Mouse (Mus musculus): ENCODE data around the gene Mttp. TPM values are rescaled to one million over a fixed set of nuclear protein-coding genes. Genes with fewer than 3 reads are reported as not detected.
"Not testable (repeated sequence)": the region's sequence is repeated elsewhere in the genome, so short reads cannot be mapped to it uniquely, and the experiment has no call there.

The Mttp gene
- 8.0 and 22.6 TPM in 2 replicates for total RNA-seq (2021)
- long read RNA-seq, experiment 1, partial matches to known transcripts: 0 of 20 reads
- long read RNA-seq, experiment 1, other reads (novel, unspliced or antisense): 20 of 20 reads
- long read RNA-seq, experiment 2, partial matches to known transcripts: 3 of 29 reads
- long read RNA-seq, experiment 2, other reads (novel, unspliced or antisense): 26 of 29 reads

DNA sequence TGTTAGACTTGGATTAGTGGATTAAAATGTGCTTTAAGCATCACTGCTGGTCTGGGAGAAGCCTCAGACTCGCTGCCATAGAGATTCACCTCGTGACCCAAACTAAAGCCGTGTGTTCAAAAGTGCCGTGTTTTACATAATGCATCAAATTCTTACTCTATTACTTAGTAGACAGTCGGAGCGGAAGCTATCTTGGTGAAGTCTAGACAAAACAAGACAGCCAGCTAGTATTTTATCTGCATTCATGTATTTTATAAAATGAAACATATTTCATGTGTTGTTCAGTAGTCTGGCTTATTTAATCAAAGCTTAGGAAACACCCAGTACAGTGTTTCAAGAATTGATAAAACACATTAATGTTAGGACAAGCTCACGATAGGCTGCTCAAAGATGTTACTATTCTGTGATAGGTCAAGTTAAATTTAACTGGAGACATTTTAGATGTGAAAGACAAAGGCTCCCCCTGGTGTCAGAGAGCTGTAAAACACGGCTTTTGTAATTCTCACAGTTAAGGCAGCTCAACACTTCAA lies at the start of gene Mttp:
Gene Mttp, minus strand, starts transcription at position 327 of the 530 bp plus-strand sequence.
- DNase-seq: peak; percentile 86

DNA sequence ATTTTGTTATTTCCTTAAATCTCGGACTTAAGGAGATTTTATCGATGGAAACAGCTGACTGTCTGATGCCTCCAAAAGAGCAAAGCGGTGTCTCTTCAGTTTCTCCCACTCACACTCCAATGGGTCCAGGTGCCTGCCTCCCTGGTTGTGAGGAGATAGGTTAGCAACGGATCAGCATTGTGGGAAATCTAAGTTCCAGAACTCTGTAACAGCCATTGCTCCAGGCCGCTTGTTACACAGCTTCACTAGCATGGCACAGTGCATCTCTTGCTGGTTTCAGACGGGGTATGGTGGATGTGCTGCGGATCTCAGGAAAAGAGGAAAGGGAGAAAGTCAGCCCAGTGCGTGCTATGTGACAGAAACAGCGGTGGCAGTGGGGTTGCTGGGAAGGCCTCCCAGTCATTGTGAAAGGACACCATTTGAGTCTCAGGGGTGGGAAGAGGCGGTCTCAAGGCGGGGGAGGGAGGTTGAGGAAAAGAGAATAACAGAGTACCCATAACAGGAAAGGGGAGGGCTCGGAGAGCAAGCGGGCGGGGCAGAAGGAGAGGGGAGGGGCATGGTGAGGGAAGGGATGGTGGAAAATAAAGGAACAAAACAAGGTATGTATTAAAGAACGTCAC lies 49.0 kb upstream of the Mttp start, which contains the start of gene 4930579F01Rik:
Gene 4930579F01Rik, minus strand, starts transcription at position 143 of the 620 bp plus-strand sequence.
- no peak for DNase-seq

DNA sequence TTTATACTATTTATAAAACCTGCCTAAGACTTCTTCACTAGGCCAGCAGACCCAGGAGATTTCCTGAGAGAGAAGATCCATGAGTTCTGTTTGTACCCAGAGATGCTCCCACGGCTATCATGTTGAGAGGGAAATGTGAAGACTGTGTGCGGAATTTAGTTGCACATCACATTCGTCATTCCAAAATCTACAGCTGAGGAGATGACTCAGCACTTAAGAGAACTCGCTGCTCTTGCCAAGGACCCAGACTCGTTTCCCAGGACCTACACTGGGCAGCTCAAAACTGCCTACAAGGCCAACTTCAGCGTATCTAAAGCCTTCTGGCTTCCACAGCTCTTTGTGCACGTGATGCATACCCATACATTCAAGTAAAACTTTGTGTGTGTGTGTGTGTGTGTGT lies 47.5 kb upstream of the Mttp start:
- DNase-seq: peak; percentile 45

DNA sequence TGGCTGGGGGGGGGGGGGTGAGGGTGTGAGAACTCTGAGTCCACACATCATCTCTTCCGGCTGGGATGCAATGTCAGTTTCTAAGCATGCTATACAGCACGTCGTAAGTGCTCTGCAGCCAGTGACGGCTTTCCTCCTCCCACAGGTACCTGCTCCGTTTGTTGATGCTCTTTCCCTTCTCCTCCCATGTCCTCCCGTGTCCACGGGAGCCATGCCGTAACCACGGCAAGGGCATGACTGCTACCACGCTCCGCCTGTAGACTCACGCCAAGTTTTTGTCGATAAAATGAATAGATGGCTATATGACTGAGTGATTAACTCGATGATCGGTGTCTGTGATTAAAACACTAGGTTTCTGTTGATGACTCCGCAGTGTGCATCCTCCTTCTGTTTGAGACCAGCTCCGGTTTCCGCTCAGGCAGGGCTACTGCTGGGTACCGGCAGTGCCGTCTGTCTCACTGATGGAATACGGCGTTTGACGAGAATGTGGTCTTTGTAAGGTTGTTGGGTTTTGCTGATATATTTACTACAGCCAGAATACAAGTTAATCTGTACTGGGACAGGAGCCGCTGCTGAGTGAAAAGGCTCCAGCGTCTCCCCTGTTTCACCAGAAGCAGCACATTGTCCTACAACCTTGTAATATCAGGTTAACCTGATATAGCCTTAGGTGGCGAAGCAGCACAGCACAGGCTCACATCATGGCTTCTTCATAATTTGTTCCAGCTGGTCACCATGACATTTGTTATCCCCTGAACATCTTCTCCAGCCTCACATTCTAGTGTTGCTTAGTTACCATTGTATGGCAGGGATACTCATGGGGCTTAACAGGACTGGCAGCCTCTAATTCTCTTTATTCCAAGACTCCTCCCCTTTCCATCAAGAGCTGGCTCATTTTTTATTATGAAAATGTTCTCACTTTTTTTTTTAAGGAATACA lies 41.5 kb upstream of the Mttp start:
- DNase-seq: no peak

DNA sequence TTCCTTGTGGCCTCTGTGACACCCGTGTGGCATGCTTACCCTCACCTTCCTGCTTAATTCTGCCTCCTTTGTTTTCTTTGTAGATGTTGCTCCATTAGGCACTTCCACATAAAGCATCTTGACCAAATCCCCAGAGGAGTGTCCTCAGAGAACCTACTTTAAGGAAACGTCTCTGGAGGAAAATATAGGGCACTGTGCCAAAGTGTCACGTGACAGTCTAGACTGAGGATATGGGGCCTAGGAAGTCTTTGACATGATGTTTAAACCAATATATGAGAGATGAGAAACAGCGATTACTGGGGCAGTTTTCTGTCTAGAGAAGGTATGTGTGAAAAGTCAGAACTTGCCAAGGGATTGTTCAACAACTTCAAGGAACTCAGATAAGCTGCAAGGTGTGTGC lies 40.5 kb upstream of the Mttp start:
- peak; percentile 49 for DNase-seq

DNA sequence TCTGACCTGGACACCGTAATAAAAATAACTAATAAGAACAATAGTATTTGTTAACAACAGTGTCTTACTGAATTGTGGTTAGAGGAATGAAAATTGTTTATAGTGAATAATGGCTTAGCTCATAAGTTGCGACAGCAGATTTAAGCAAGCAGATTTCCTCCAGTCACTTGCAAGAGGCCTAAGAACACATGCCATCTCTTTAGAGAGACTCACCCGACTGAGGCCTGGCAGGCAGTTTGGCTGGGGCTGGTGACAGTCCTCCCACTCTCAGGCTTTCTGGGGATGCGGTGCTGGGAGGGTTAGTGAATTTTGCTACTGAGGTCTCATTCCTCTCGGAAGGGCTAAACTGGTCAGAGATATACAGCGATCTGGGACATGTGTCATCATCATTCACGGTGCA lies 38.6 kb upstream of the Mttp start:
- DNase-seq: no peak

DNA sequence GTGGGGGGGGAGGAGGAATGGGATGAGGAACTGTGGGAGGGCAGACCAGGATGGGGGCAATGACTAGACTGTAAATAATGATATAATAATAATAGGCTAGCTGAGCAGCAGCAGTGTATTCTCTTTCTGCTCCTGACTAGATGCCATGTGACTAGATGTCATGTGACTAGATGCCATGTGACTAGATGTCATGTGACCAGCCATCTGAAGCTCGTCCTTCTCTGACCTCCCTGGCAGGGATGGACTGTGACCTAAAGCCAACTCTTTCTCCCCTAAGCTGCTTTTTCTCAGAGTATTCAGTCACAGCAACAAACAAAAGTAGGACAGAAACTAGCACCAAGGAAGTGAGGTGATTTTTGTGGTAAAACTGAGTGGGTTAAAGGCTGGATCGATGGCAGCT lies 37.3 kb upstream of the Mttp start:
- DNase-seq: no peak

DNA sequence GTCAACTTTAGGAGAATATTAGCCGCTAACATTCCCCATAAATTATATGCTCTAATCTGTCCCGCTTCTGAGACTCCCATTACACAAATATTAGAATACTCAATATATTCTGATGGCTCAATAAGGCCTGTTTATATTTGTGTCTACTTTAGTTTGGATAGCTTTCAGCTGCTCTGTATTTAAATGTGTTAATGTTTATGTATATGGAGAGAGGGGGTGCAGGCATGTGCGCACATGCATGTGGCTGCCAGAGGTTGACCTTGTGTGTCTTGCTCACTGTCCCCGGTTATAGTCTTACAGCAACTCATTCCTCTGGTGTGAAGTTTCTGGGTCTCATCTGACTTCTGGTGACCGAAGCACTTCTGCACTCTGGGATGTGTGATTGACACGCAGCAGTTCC lies 30.8 kb upstream of the Mttp start:
- no peak for DNase-seq

DNA sequence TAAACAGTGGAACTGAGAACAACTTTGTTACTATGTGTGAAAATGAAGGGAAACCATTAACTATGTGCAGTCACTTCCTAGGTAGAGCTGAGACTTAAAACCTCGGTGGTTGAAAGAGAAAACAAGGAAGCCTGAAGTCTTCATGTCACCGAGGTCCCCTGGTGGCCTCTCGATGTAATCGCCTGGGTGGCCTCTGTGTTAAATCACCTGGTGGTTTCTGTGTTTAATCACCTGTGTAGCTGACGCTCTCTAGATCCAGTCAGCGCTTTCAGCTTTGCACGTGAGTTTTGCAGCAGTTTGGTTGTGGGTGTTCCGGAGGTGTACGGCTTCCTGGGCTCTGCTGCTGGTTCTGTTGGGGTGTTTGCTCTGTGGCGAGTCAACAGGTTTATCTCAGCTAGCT lies 28.5 kb upstream of the Mttp start:
- DNase-seq: no peak

DNA sequence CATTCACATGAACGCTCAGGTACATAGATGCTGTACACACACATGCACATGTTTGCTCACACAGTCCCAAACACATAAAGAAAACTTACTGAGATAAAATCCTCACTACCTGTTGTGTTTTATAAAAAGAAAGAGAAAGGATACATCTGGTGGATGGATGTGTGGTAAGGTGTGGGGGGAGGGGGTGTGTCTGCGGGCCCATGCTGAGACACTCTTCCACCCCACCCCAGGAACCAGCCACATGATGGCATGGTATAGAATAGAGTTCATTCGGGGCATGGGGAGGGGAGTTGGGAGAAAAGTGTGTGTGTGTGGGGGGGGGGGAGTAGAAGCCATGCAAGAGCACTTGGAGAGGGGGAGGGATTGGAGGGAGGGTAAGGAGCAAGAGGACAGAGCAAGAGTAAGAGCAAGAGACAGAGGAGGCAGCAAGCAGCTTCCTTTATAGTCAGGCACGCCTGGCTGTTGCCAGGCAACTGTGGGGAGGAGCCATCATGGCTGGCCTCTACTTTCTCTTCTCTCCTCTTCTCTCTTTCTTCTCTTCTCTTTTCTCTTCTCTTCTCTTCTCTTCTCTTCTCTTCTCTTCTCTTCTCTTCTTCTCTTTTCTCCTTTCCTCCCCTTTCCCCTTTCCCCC lies 17.9 kb upstream of the Mttp start:
- DNase-seq: no peak

DNA sequence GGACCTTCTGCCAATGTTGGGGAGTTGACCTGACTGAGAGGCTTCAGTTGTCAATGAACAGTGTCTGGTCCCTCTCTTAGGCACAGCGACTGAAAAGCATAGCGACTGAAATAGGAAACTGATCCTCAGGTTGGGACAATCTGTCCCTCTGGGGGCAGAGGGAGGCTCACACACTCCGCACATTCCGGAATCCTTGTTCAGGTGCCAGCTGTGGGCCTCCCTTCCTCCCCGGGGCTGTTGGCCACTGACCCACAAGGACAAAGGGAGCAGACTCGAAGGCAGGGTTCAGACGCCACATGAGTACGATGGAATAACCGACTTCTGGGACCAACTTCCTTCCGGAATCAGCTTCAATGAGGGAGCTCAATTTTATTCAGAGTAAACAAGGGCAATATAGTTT lies 16.9 kb upstream of the Mttp start:
- peak; percentile 12 for DNase-seq

DNA sequence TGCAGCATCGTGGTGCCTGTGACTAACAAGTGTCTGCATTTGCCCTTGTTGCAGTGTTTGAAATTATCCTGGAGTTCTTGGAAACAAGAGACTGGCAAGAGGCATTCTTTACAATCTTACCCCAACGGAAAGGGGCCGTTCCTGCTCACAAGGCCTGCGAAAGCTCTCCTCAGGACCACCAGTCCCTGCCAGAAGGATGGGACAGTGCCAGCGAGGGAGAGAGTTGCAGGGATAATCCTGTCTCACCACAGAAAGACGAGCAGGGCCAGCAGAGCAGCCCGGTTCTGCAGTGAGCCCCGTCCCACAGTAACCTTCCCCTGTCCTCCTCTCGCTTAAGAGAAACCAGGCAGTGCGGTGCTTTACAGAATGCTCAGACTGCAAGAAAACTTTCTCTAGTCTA lies 11.9 kb upstream of the Mttp start:
- DNase-seq: no peak

DNA sequence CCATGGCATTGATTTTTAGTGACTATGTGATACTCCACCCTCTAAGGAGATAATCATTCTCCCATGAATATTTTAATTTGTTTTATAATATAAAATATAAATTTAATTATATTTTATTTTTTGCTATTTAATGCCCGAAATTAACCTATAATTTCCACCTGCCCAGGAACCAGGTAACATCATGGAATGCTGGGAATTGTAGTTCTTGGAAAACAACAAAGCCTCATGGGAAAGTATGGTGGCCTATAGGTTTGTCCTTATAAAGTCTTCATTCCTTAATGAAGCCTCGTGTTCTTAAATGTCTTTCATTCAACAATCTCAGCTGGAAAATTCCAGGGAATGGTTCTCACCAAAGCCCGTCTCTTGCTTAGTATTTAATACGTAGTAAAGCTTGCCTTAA lies 10.3 kb upstream of the Mttp start:
- no peak for DNase-seq

DNA sequence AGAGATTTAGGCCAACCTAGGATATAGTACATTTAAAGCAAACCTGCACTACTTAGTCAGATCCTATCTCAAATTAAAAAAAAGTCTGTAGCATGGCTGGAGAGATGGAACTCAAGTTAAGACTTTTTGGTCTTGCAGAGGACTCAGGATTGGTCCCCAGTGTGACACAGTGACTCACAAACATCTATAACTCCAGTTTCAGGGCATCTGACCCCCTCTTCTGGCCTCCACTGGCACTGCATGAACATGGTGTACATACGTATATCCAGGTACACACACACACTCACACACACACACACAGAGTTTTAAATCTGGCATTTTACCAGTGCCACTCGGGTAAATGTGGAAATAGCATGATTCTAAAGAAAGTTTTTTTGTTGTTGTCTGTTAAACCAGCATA lies 4.0 kb upstream of the Mttp start:
- no peak for DNase-seq

DNA sequence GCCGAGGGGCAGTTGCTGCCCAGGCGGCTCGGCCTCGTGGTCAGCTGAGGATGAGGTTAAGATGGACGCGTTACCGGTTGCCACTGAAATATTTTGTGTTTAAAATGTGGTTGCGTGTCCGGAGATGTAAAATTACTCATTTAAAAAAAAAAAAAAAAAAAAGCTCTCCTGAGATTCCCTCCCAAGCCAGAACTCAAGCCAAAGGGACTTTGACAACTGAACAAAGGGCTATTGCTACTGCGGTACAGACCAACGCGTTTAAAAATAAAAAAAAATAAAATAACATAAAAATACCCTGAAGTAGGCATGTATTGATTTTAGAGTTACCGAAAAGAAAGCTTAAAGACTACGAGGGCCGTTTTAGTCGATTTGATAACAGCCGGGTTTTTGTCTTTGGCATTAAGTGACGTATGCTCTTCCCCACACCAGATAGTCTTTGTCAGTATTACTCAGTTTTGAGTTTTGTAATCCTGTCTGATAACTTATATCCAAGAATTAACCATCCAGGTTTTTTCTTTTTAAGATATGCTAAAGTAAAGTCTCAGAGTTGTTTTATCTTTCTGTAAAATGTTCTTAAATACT lies 617 bp downstream of the Mttp start:
- no peak for DNase-seq

DNA sequence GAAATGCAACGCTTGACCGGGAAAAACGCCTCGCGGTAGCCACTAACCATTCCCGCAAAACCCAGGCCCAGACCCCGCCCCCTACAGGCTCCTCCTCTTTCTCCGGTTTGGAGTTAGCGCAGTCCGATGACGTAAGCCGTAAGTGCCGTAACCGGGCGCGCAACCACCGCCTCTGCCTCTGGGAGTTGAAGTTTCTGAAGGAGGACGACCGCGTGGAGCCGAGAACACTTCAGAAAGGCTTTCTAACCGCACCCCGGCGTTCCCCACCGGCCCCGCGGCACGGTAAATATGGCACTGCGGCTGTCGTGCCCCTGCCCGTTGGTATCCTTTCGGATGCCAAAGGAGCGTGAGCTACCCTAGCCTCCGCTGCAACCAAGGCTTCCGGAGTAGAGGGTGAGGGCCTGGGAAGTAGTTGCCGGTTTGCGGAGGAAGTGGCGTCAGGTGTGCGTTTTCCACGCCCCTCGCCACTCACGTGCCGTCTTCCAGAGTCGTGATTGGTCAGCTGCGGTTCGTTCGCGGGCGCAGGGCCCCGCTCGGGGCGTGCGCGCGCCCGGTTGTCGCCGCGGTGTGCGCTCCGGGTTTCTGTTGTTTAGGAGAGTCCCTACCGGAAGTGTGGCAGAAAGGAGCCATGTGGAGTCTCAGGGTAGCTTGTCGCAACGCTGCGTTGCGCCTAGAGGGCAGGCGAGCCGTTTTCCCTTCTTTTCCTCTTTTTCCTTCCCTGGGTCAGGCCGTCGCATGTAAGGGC lies 1.3 kb downstream of the Mttp start, which contains the start of gene Trmt10a:
Gene Trmt10a, plus strand, starts transcription at position 134 of the 745 bp plus-strand sequence.
- DNase-seq: peak; percentile 99

DNA sequence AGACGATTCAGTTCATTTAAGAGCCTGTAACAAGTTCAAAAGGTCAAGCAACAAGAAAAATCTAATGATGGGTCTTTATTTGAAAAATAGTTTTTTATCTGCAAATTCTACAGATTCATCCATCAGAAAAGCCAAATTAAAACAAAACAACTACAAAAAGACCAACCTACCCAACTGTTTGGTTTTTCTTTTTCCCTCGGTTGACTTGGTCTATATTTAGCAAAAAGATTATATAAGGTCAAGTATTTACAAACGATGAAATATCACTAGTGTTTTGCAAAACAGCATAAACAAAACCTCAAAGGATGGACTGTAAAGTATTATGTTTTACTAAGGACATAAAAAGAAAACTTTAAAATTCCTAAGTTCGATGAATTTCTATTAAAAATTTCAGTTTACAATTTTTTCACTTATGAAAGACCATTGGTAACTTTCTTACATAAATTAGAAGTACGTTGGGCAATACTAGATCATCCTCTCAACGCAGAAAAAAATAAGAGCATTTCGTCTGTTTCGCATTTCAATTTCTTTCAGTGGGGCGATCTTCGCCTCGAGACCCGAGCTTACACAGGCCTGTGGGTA lies 1.9 kb downstream of the Mttp start:
- no peak for DNase-seq

DNA sequence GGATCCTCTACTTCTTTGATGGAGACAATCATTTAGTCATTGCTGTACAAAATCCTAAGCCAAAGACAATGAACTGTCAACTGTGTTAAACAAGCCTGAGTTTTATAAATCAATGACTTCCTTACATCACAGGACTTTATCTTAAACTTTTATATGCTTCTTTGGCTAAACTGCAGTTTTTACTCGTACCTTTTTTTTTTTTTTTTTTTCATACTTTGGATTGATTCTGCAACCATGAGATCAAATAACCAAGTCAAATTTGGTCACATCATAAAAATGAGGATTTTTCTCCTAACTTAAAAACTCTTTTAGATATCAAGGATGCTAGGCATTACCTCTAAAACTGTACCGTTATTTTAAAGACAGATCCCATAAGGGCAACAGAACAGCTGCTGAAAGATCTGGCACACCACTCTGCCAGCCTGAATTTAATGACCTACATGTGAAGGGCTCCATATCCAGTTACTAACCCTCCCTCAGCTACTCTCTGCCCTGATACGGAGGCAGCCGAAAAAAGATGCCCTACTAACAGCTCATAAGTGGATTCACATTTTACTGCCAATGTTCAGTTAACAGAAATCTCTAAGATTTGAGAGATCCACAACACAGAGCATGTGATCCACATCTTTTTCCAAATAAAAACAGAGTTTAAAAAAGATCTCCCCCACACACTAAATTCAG lies 2.6 kb downstream of the Mttp start:
- peak; percentile 13 for DNase-seq

DNA sequence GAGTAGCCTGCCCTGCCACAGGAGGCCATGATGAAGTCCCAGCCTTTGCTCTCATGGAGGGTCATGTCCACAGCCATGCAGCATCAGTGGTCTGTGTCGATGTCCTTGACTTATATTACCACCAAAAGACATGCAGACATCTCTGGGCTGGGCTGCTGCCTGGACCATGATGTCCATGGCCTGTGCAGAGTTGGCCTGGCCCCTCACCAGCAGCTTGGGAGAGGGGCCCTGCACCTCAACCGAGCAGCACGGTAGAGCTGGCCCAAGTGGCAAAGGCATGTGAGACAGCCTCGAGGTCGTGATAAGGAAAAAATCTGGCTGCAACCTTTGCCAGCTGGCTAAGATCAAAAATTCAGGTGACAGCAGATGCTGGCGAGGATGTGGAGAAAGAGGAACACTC lies 5.1 kb downstream of the Mttp start:
- no peak for DNase-seq

DNA sequence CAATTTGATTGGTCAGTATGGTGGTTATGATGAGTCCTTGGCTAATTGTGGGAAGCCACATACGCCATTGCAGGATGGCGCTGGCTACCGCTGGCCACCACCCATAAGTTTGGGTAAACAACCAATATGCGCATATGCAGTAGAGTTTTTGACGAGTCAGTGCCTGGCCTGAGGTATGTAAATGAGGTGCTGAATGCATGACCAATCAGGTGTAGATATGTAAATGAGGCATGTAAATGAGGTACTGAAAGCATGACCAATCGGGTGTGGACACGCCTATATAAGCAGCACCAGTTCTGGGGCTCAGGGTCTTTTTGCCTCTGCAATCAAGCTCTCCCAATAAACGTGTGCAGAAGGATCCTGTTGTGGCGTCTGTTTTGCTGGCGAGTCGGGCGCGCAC lies 6.6 kb downstream of the Mttp start:
- not testable (repeated sequence) for DNase-seq

All from adrenal gland, postnatal 14 days (tissue).